Mouse (Mus musculus) testis, postnatal 10 days (tissue): Measurements from ENCODE around the gene Stab1.
A peak's percentile ranks its signal among the peaks of the same experiment; 100 is the strongest.

ENCODE experiments used
- DNase-seq: peaks from one replicate; pipeline ENCODE4 v3.0.0; 2021; ENCODE audit warnings: low spot score

The Stab1 gene

GRCm38 (mm10) chr14:31168425-31168824 lies at the start of gene Stab1:
Gene Stab1, minus strand, starts transcription at chr14:31168641.
- DNase-seq, result no peak

GRCm38 (mm10) chr14:31217666-31218065 lies 49.2 kb upstream of the Stab1 start, which contains the start of gene Sema3g:
Gene Sema3g, plus strand, starts transcription at chr14:31217860.
- peak; percentile 81 for DNase-seq

GRCm38 (mm10) chr14:31216846-31217245 lies 48.4 kb upstream of the Stab1 start, which contains the start of gene Nisch:
Gene Nisch, minus strand, starts transcription at chr14:31216946.
- DNase-seq, result no peak

GRCm38 (mm10) chr14:31215157-31216002 lies 46.9 kb upstream of the Stab1 start:
- DNase-seq, result peak; percentile 74

GRCm38 (mm10) chr14:31214684-31215083 lies 46.2 kb upstream of the Stab1 start:
- DNase-seq, result no peak

GRCm38 (mm10) chr14:31213868-31214267 lies 45.4 kb upstream of the Stab1 start:
- no peak for DNase-seq

GRCm38 (mm10) chr14:31212499-31212898 lies 44.1 kb upstream of the Stab1 start:
- DNase-seq, result no peak

GRCm38 (mm10) chr14:31211854-31212253 lies 43.4 kb upstream of the Stab1 start:
- DNase-seq, result no peak

GRCm38 (mm10) chr14:31209133-31209557 lies 40.7 kb upstream of the Stab1 start:
- DNase-seq, result no peak

- DNase-seq, result no peak
These were observed 39.6 kb upstream of the Stab1 start, which contains the start of gene Tnnc1 for GRCm38 (mm10) chr14:31208084-31208483. Gene Tnnc1, plus strand, starts transcription at chr14:31208312.

GRCm38 (mm10) chr14:31207070-31207830 lies 38.8 kb upstream of the Stab1 start:
- no peak for DNase-seq

- DNase-seq, result peak; percentile 99
These were observed 38.1 kb upstream of the Stab1 start for GRCm38 (mm10) chr14:31206472-31206981.

GRCm38 (mm10) chr14:31205562-31206467 lies 37.4 kb upstream of the Stab1 start:
- DNase-seq, result peak; percentile 84

GRCm38 (mm10) chr14:31205244-31205561 lies 36.8 kb upstream of the Stab1 start:
- DNase-seq, result no peak

GRCm38 (mm10) chr14:31204844-31205243 lies 36.4 kb upstream of the Stab1 start:
- no peak for DNase-seq

GRCm38 (mm10) chr14:31200038-31200437 lies 31.6 kb upstream of the Stab1 start:
- DNase-seq, result no peak

- no peak for DNase-seq
These were observed 31.2 kb upstream of the Stab1 start for GRCm38 (mm10) chr14:31199599-31199998.

GRCm38 (mm10) chr14:31197547-31198516 lies 29.4 kb upstream of the Stab1 start:
- DNase-seq, result no peak

- no peak for DNase-seq
These were observed 27.5 kb upstream of the Stab1 start for GRCm38 (mm10) chr14:31195968-31196367.

GRCm38 (mm10) chr14:31195521-31195920 lies 27.1 kb upstream of the Stab1 start:
- no peak for DNase-seq
